Mouse (Mus musculus) MEL (cell line): ENCODE data around the gene Yeats4.

Source experiments
- CTCF ChIP-seq, 3 experiments: IDR thresholded peaks in 2 of 3; conservative IDR thresholded peaks in 1 of 3; 2 replicates each; pipeline ENCODE4 v1.5.1; 2011 to 2012; ENCODE audit warnings: low read length in 3 of 3, low read depth in 2 of 3, mild to moderate bottlenecking in 2 of 3, improper control_type of control experiment in 1 of 3, inconsistent platforms in 1 of 3, mixed read lengths in 1 of 3, moderate library complexity in 1 of 3; ENCODE audit not compliant: control insufficient read depth in 1 of 3, insufficient read depth in 1 of 3, poor library complexity in 1 of 3, severe bottlenecking in 1 of 3
- EP300 ChIP-seq, 2 experiments: IDR thresholded peaks; 2 replicates each; pipeline ENCODE4 v1.6.1; 2011; ENCODE audit warnings: improper control_type of control experiment in 2 of 2, low read length in 2 of 2, low read depth in 1 of 2, mild to moderate bottlenecking in 1 of 2
- MAX ChIP-seq: IDR thresholded peaks from 2 replicates; pipeline ENCODE4 v1.6.1; 2011; ENCODE audit warnings: low read length, improper control_type of control experiment
- MAZ ChIP-seq: IDR thresholded peaks from 2 replicates; pipeline ENCODE4 v1.6.1; 2012; ENCODE audit warnings: low read depth, mild to moderate bottlenecking, inconsistent platforms, low read length, improper control_type of control experiment
- NELFE ChIP-seq: IDR thresholded peaks from 2 replicates; pipeline ENCODE4 v1.6.1; 2011; ENCODE audit warnings: low read depth, low read length, improper control_type of control experiment
- NRF1 ChIP-seq: IDR thresholded peaks from 2 replicates; pipeline ENCODE4 v1.6.1; 2014; ENCODE audit warnings: low read depth, mild to moderate bottlenecking, inconsistent platforms, low read length, improper control_type of control experiment, moderate library complexity; ENCODE audit not compliant: poor library complexity, insufficient read depth, severe bottlenecking
- RCOR1 ChIP-seq: IDR thresholded peaks from 2 replicates; pipeline ENCODE4 v1.6.1; 2012; ENCODE audit warnings: low read depth, mild to moderate bottlenecking, inconsistent platforms, low read length, improper control_type of control experiment
- TBP ChIP-seq: IDR thresholded peaks from 2 replicates; pipeline ENCODE4 v1.8.0; 2011; ENCODE audit warnings: low read depth, low read length, improper control_type of control experiment
- TCF12 ChIP-seq: IDR thresholded peaks from 2 replicates; pipeline ENCODE4 v1.6.1; 2014; ENCODE audit warnings: low read depth, mild to moderate bottlenecking, inconsistent platforms, low read length, improper control_type of control experiment, moderate library complexity
- ZNF384 ChIP-seq: IDR thresholded peaks from 2 replicates; pipeline ENCODE4 v1.6.1; 2012; ENCODE audit warnings: low read depth, mild to moderate bottlenecking, inconsistent platforms, low read length, improper control_type of control experiment

DNA sequence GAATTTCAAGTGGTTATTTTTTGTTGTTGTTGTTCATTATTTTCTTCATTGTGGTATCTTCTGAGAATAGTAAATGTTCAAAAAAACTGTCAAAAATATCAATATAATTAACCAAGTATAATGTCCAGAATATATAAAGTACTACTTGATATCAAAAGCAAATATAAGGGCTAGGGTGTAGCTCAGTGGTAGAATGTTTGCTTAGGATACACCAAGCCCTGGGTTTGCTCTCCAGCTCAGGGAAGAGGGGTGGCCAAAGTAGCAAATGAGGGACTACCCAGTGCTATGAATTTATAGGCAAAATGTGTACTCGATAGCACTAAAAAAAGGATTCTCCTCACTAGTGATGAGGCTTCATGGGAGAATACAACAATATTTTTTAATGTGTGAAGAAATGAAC lies 51.2 kb downstream of the Yeats4 start:
- TF ChIP-seq TCF12 (no peak), MAZ (no peak), TBP (no peak), NELFE (no peak), CTCF (IDR thresholded peaks at IDR 0.05 in 2 of 3, conservative IDR thresholded peaks at IDR 0.05 in 1 of 3; ENCODE audit: control insufficient read depth in 1 of 3, insufficient read depth in 1 of 3, low read depth in 2 of 3, low read length in 3 of 3, poor library complexity in 1 of 3, severe bottlenecking in 1 of 3) (no peak), NRF1 (no peak), ZNF384 (no peak), RCOR1 (no peak), MAX (no peak), EP300 (IDR thresholded peaks at IDR 0.05; ENCODE audit: low read depth in 1 of 2, low read length in 2 of 2) (no peak)
